Mouse (Mus musculus): ENCODE results near the gene Rnaseh2c. TPM values are rescaled to one million over a fixed set of nuclear protein-coding genes. Genes with fewer than 3 reads are reported as not detected.

Rnaseh2c gene
- polyA plus RNA-seq, 1 experiment = 82.4 TPM

GRCm38 (mm10) chr19:5621884-5622283 is 20.2 kb downstream of the Rnaseh2c start:
- H3K4me1 ChIP-seq (ENCODE audit: control insufficient read depth, insufficient read depth, low read length) = peaks cover 15% of the 10 kb centered on the region
- H3K27ac ChIP-seq (ENCODE audit: insufficient read depth, low read depth, low read length) = peak overlapping the region; percentile 30; the same call in 1 of the 2 replicates
- TF ChIP-seq POLR2A (IDR thresholded peaks at IDR 0.05; ENCODE audit: borderline replicate concordance, low read depth, low read length) (no peak), CTCF (IDR thresholded peaks at IDR 0.05; ENCODE audit: low read depth, low read length) (no peak)
- H3K4me3 ChIP-seq (ENCODE audit: insufficient read depth, low read length) = no peak overlapping the region

- Histone ChIP-seq H3K4me3 (ENCODE audit: insufficient read depth, low read length) (no peak overlapping the region), H3K4me1 (ENCODE audit: control insufficient read depth, insufficient read depth, low read length) (peaks cover 15% of the 10 kb centered on the region), H3K27ac (ENCODE audit: insufficient read depth, low read depth, low read length) (no peak overlapping the region)
- TF ChIP-seq CTCF (IDR thresholded peaks at IDR 0.05; ENCODE audit: low read depth, low read length) = no peak
- no peak for TF ChIP-seq POLR2A (IDR thresholded peaks at IDR 0.05; ENCODE audit: borderline replicate concordance, low read depth, low read length)
These were observed 23.6 kb downstream of the Rnaseh2c start for GRCm38 (mm10) chr19:5625311-5625710.

- no peak for TF ChIP-seq POLR2A (IDR thresholded peaks at IDR 0.05; ENCODE audit: borderline replicate concordance, low read depth, low read length)
- no peak for TF ChIP-seq CTCF (IDR thresholded peaks at IDR 0.05; ENCODE audit: low read depth, low read length)
- no peak overlapping the region for H3K27ac ChIP-seq (ENCODE audit: insufficient read depth, low read depth, low read length)
- no peak overlapping the region for H3K4me3 ChIP-seq (ENCODE audit: insufficient read depth, low read length)
- peaks cover 6% of the 10 kb centered on the region for H3K4me1 ChIP-seq (ENCODE audit: control insufficient read depth, insufficient read depth, low read length)
These were observed 28.2 kb downstream of the Rnaseh2c start for GRCm38 (mm10) chr19:5629907-5630306.

GRCm38 (mm10) chr19:5632120-5632519 is 30.4 kb downstream of the Rnaseh2c start:
- no peak for TF ChIP-seq POLR2A (IDR thresholded peaks at IDR 0.05; ENCODE audit: borderline replicate concordance, low read depth, low read length)
- TF ChIP-seq CTCF (IDR thresholded peaks at IDR 0.05; ENCODE audit: low read depth, low read length) = no peak
- Histone ChIP-seq H3K27ac (ENCODE audit: insufficient read depth, low read depth, low read length) (no peak overlapping the region), H3K4me3 (ENCODE audit: insufficient read depth, low read length) (no peak overlapping the region), H3K4me1 (ENCODE audit: control insufficient read depth, insufficient read depth, low read length) (peaks cover 9% of the 10 kb centered on the region)

- Histone ChIP-seq H3K4me3 (ENCODE audit: insufficient read depth, low read length) (no peak overlapping the region), H3K27ac (ENCODE audit: insufficient read depth, low read depth, low read length) (no peak overlapping the region), H3K4me1 (ENCODE audit: control insufficient read depth, insufficient read depth, low read length) (peaks cover 25% of the 10 kb centered on the region)
- TF ChIP-seq CTCF (IDR thresholded peaks at IDR 0.05; ENCODE audit: low read depth, low read length) = no peak
- no peak for TF ChIP-seq POLR2A (IDR thresholded peaks at IDR 0.05; ENCODE audit: borderline replicate concordance, low read depth, low read length)
These were observed 34.4 kb downstream of the Rnaseh2c start for GRCm38 (mm10) chr19:5636036-5636570.

- Histone ChIP-seq H3K4me1 (ENCODE audit: control insufficient read depth, insufficient read depth, low read length) (peaks cover 25% of the 10 kb centered on the region), H3K4me3 (ENCODE audit: insufficient read depth, low read length) (peak overlapping the region; percentile 94), H3K27ac (ENCODE audit: insufficient read depth, low read depth, low read length) (peak overlapping the region; percentile 84)
- TF ChIP-seq POLR2A (IDR thresholded peaks at IDR 0.05; ENCODE audit: borderline replicate concordance, low read depth, low read length) = no peak
- TF ChIP-seq CTCF (IDR thresholded peaks at IDR 0.05; ENCODE audit: low read depth, low read length) = no peak
These were observed 34.9 kb downstream of the Rnaseh2c start for GRCm38 (mm10) chr19:5636571-5637041.

- peaks cover 25% of the 10 kb centered on the region for H3K4me1 ChIP-seq (ENCODE audit: control insufficient read depth, insufficient read depth, low read length)
- H3K4me3 ChIP-seq (ENCODE audit: insufficient read depth, low read length) = peak within 1 kb of the TSS; percentile 94
- TF ChIP-seq CTCF (IDR thresholded peaks at IDR 0.05; ENCODE audit: low read depth, low read length) = no peak
- no peak for TF ChIP-seq POLR2A (IDR thresholded peaks at IDR 0.05; ENCODE audit: borderline replicate concordance, low read depth, low read length)
These were observed 35.7 kb downstream of the Rnaseh2c start, which contains the start of gene Rela for GRCm38 (mm10) chr19:5637069-5638047. Rela (plus strand) TSS chr19:5637483.

GRCm38 (mm10) chr19:5638416-5639005 is 36.8 kb downstream of the Rnaseh2c start:
- H3K27ac ChIP-seq (ENCODE audit: insufficient read depth, low read depth, low read length) = no peak overlapping the region
- peak overlapping the region; percentile 94 for H3K4me3 ChIP-seq (ENCODE audit: insufficient read depth, low read length)
- no peak for TF ChIP-seq CTCF (IDR thresholded peaks at IDR 0.05; ENCODE audit: low read depth, low read length)
- TF ChIP-seq POLR2A (IDR thresholded peaks at IDR 0.05; ENCODE audit: borderline replicate concordance, low read depth, low read length) = no peak
- peaks cover 25% of the 10 kb centered on the region for H3K4me1 ChIP-seq (ENCODE audit: control insufficient read depth, insufficient read depth, low read length)

More at GRCm38 (mm10) chr19:5637069-5638047, 35.7 kb downstream of the Rnaseh2c start, which contains the start of gene Rela:
- H3K27ac ChIP-seq (ENCODE audit: insufficient read depth, low read depth, low read length) = peak within 1 kb of the TSS; percentile 84

GRCm38 (mm10) chr19:5640339-5640738 is 38.7 kb downstream of the Rnaseh2c start:
- Histone ChIP-seq H3K4me1 (ENCODE audit: control insufficient read depth, insufficient read depth, low read length) (peaks cover 25% of the 10 kb centered on the region), H3K4me3 (ENCODE audit: insufficient read depth, low read length) (no peak overlapping the region), H3K27ac (ENCODE audit: insufficient read depth, low read depth, low read length) (no peak overlapping the region)
- TF ChIP-seq CTCF (IDR thresholded peaks at IDR 0.05; ENCODE audit: low read depth, low read length) (no peak), POLR2A (IDR thresholded peaks at IDR 0.05; ENCODE audit: borderline replicate concordance, low read depth, low read length) (no peak)

Data from bone marrow macrophage, adult 2 months (primary cell).